Mouse (Mus musculus) spleen, postnatal 4 days (tissue): ENCODE data around the gene Gm14440.
"Not testable (repeated sequence)": the region's sequence is repeated elsewhere in the genome, so short reads cannot be mapped to it uniquely, and the experiment has no call there.

Experiments
- DNase-seq, 2 experiments: peaks; one replicate each; pipeline ENCODE4 v3.0.0; 2022; ENCODE audit warnings: low spot score in 2 of 2

Gm14440 gene

DNA sequence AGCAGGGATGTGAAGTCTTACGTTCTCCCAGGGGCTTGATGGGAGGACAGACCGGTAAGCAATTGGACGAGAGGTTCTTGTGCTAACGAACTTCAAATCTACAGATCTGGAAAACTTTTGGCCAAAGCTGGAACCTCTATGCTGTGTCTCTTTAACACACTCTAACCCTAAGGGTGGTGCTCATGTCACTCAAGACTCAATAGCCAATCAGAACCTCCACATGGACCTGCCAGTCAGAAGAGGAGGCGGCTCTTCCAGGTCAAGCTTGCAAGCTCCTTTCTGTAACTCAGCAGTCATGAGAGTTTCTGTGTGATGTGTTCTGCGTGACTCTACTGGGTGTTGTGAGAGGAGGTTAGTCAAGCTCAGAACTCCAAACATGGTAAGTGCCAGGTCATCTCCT is at the start of gene Gm14440:
Gene Gm14440, plus strand, starts transcription at position 301 of the 400 bp plus-strand sequence.
- not testable (repeated sequence) for DNase-seq
